Mouse (Mus musculus): ENCODE data around the gene Dnm1.

Gene Dnm1

GRCm38 (mm10) chr2:32353007-32353542 lies at the start of gene Dnm1:
Dnm1 (minus strand) TSS chr2:32353338.
- DNase-seq (ENCODE audit: low read depth, low spot score) = peak; percentile 84

DNA sequence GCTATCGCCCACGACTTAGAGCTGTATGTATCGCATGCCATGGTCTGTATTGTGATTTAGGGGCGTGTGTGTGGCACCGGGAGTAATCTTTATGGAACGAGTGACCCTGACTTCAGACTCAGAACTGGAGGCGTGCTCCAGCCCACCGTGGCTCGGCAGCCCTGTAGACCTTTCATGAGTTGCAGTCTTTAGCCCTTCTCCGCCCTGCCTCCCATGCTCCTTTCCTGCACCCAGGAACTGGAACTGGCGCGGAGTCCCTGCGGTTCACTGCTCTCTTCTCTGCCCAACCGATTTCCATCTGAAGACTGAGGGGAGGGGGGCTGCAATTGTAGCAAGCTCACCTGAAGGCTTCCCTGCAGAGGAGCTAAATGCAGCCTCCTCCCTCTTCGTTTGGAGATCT lies 43.6 kb upstream of the Dnm1 start:
- DNase-seq (ENCODE audit: low read depth, low spot score) = no peak

- peak; percentile 96 for DNase-seq (ENCODE audit: low read depth, low spot score)
Observed at GRCm38 (mm10) chr2:32395946-32396621, 42.9 kb upstream of the Dnm1 start.

- peak; percentile 90 for DNase-seq (ENCODE audit: low read depth, low spot score)
Observed at GRCm38 (mm10) chr2:32395484-32395945, 42.4 kb upstream of the Dnm1 start, which contains the start of gene Ptges2. Ptges2 (plus strand) TSS chr2:32395896.

DNA sequence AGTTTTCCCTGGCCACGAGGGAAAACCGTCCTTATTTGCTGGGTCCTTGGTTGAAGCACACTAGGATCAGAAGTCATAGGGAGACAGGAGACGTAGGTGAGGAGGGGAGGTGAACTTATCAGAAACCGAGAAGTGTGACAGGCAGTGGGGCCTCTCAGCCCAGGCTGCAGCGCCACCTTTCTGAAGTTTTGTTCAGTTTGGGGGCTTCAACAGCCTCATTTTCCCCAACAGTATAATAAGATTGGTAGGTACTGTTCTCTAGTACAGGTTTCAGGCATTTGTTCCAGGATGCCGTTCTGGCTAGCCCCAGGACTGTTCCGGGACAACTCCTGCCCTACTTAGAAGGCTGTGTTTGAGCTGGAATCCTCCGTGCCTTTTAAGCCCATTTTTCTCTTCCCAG lies 41.8 kb upstream of the Dnm1 start:
- DNase-seq (ENCODE audit: low read depth, low spot score) = peak; percentile 60

GRCm38 (mm10) chr2:32392063-32392462 lies 38.9 kb upstream of the Dnm1 start:
- DNase-seq (ENCODE audit: low read depth, low spot score) = no peak

DNA sequence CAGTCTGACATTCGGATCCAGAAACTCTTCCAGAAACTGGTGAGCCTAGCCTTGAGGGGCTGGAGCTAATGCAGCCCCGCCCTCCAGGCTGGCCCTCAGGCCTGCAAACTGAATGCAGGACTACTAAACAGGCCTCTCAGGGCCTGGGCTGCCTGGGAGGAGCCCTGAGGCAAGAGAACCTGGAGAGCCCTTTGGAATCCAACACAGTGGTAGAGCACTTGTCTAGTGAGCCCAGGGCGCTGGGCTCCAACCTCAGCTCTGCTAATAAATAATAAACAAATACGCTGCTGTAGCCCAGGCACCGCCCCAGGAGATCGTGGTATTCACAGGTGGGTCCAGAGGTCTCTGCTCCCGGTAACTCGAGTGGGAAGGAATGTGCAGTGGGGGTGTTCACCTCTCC lies 37.7 kb upstream of the Dnm1 start:
- DNase-seq (ENCODE audit: low read depth, low spot score) = peak; percentile 48

DNA sequence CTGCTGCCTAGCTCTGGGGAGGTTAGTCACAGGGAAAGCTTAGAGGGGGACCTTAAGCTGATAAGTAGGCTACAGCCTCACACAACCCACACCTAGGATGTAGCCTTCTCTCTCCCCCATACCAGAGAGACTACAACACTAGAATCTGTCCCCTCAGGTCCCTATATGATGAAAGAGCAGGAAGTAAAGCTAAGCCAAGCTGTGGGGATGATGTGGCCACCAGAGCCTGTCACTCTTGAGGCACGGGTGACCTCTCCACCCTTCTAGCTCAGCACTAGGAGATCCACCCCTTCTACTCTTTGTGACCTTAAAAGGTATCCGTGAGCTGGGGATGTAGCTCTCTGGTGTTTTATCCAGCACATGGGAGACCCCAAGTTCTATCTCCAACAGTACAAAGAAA lies 36.0 kb upstream of the Dnm1 start:
- no peak for DNase-seq (ENCODE audit: low read depth, low spot score)

GRCm38 (mm10) chr2:32387706-32388490 lies 34.8 kb upstream of the Dnm1 start, which contains the start of gene Lcn2:
Lcn2 (minus strand) TSS chr2:32388252.
- no peak for DNase-seq (ENCODE audit: low read depth, low spot score)

DNA sequence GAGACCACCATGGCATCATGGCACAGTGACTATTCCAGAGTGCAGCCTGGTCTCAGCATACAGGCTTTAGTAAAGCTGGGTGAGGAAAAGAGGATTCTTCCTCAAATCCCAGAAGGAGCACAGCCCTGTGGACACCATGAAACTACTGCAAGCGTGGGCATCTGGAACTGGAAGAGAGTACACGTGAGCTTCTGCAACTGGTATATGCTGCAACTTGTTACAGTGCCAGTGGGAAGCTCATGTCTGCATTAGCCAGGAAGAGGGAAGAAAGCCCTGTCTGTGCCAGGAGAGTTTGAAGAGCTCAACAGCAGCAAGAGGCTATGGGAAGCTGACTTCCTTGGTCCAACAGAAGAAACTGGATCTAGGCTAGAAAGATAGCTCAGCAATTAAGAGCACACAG lies 29.6 kb upstream of the Dnm1 start:
- DNase-seq (ENCODE audit: low read depth, low spot score) = no peak

DNA sequence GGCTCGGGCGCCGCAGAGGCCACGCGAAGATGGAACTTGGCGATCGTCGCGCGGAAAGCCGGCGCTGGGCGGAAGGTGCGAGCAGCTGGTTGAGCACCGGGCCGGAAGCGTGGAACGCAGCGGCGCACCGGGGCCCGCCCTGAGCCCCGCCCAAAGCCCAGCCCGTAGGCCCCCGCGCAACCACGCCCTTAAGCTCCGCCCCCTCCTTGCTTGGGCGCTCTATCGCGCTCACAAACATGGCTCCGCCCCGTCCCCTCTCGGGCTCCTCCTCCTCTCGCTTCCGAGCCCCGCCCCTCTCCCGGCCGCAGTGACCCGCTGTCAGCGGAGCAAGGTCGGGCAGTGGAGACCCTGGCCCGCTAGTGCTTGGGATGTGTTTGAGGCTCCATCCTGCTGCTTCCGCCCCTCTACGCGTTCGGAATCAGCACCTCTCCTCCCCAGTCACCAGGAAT lies 28.7 kb upstream of the Dnm1 start, which contains the start of gene 1110008P14Rik:
TSS of gene 1110008P14Rik (minus strand) at position 164 of the 449 bp plus-strand sequence.
- peak; percentile 93 for DNase-seq (ENCODE audit: low read depth, low spot score)

DNA sequence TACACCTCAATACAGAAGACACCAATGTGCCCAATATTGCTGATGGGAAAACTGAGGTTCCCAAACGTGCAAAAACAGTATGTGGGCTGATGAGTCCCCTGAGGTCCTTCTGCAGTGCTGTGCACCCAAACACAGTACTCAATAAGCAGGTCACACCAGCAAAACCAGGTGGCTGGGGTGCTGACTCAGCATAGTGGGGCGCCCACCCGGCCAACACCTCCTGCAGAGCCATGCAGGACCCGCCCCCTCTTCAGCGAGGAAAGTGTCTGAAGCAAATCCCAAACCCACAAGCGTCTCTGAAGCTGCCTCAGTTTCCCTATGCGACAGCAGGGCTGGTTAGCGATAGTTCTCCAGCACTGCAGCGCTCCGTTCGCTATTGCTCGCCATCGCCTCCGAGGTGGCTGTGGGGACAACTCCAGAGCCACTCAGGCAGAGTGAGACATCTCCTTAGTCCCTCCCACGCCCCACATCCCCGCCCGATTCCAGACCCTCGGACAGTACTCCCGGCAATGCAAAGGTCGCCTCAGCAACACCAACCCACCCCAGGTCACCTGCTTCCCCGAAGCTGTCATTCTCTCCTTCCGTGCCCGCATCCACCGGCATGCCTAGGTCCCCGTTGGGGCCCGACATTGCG lies 28.1 kb upstream of the Dnm1 start:
- peak; percentile 45 for DNase-seq (ENCODE audit: low read depth, low spot score)

DNA sequence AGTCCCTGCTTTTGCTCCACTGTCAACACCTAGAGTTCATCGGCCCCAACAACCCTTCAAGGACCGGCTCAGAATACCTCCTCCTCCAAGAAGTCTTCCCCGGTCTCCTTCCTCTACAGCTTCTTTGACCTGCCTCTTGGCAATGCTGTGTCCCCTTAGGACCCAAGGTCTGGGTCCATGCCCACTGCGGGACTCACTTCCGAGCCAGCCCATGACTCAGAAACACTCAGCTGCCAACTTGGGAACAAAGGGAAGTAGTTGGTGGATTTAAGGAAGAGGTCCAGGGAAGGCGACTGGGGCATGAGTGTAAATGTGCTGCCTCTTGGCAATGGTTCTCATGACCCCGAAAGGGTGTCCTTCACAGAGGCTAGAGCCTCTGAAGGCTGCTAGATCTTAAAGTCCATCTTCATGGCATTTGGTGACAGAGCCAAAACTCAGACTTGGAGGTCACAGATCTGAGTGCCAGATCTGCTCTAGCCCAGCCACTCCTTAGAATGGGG lies 26.9 kb upstream of the Dnm1 start:
- DNase-seq (ENCODE audit: low read depth, low spot score) = no peak

DNA sequence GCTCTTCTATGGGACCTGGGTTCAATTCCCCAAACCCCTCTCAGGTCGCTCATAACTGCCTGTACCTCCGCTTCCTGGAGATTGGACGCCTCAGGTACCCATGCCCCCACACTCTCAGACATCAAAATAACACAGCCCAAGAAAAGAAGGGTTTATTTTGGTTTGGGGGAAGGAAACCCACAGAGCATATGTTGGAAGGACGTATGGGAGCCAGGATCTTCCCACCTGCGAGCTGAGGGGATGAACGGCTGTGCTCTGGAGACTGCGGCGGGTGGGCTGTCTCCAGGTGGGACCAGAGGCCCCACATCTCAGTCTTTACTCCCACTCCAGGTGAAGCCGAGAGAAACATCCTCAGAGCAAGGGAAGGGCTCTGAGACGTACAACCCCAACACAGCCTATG lies 23.8 kb upstream of the Dnm1 start:
- no peak for DNase-seq (ENCODE audit: low read depth, low spot score)

GRCm38 (mm10) chr2:32375317-32375940 lies 22.3 kb upstream of the Dnm1 start:
- DNase-seq (ENCODE audit: low read depth, low spot score) = no peak

DNA sequence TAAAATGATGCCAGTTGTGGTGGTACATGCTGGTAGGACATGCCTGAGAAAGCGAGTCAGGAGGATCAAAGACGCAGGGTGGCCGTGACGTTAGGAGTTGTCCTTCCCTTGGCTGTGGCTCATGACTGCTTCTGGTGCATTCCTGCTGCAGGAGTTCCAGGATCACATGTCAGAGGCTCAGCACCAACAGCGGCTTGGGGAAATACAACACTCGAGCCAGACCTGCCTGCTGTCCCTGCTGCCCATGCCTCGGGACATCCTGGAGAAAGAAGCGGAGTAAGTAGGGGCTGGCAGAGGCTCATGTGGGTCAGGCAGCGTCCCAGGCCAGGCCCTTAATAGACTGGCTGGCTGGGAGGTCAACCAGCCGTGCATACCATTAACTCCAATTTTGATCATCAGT lies 21.1 kb upstream of the Dnm1 start:
- no peak for DNase-seq (ENCODE audit: low read depth, low spot score)

DNA sequence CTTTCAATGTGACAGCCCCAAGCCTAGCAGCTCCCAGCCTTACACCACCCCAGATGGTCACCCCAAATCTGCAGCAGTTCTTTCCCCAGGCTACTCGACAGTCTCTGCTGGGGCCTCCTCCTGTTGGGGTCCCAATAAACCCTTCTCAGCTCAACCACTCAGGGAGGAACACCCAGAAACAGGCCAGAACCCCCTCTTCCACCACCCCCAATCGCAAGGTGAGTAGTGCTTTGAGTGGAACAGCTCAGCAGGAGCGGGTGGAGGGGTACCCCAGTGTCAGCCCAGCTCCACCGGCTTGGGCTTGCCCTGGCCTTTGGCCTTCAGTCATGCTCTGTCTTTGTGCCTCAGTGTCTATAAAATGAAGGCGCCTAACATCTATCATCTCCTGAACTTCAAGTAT lies 14.2 kb upstream of the Dnm1 start:
- no peak for DNase-seq (ENCODE audit: low read depth, low spot score)

DNA sequence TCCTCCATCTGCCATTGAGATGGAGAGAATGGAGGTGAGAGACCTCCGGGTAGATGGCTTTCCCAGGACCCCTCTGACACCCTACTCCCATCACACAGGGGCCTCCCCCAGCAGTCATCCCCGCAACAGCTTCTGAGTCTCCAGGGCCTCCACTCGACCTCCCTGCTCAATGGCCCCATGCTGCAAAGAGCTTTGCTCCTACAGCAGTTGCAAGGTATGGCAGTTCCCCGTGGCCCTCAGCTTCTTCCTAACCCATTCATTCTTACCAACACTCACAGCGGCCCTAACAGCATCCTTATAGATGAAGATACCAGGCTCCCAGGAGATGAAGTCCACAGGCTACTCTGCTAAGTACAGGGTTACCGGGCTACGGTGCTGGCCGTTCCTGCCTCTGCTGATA lies 11.0 kb upstream of the Dnm1 start:
- no peak for DNase-seq (ENCODE audit: low read depth, low spot score)

DNA sequence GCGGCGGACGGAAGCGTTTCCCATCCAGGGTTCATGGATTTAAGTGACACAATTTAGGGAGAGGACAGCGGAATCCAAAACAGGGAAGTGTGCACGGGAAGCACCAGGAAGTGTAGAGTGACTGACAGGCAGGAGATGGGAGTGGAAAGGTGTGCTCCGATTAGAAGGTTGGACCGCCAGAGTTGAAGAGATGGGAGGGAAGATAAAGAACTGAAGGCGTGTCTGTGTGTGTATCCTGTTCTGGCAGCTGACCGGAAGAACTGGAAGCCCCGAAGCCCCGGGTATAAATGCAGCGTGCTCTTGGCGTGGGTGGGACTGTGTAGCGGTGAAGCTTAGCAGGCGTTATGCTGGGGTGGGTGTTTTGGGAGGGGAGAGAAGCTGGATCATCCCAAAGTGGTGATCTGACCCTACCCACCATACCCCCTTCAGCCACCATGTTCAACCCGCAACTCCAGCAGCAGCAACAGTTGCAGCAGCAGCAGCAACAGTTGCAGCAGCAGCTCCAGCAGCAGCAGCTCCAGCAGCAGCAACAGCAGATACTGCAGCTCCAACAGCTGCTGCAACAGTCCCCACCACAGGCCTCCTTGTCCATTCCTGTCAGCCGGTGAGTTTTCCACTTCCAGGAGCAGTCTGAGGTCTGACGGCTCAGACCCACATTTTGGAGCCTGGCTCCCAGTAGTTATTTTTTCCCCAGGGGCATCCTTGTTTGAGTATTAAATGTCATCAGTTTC lies 10.4 kb upstream of the Dnm1 start:
- peak; percentile 71 for DNase-seq (ENCODE audit: low read depth, low spot score)

DNA sequence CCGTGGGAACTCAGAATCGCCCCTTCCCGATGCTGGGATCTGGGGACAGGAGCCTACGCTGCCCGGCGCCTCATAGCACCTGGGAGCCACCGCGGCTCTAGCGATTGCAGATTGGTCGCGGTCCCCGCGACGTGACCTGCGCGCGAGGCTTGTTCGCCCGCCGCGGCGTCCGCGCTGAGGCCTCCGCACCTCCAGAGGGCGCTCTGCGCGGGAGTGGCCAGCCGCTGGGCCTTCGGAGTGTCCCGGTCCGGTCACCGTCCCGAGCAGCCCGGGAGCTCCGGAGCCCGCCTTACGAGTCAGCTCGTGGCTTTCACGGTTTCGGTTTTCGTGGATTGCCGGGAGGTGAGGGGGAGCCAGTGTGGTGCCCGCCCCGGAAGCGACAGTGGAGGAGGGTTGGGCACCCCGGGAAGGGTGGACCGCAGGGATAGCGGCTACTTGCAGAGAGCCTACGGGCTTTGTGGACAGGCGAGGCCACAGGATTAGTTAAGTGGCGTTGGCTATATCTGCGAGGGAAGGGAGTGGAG lies 9.7 kb upstream of the Dnm1 start:
- DNase-seq (ENCODE audit: low read depth, low spot score) = peak; percentile 61

Data from ES-CJ7 (cell line).